Mouse (Mus musculus) macrophage (primary cell): Measurements from ENCODE around the gene Gtf2ird1. TPM values are rescaled to one million over a fixed set of nuclear protein-coding genes. Genes with fewer than 3 reads are reported as not detected.
"Not testable (repeated sequence)": the region's sequence is repeated elsewhere in the genome, so short reads cannot be mapped to it uniquely, and the experiment has no call there.

Experiments used
- H3K27ac ChIP-seq: fragments of 350-480 bp; formaldehyde crosslinking; 2 replicates; pipeline ENCODE4 v1.9.0; 2021
- H3K36me3 ChIP-seq: fragments of 350-480 bp; formaldehyde crosslinking; 2 replicates; pipeline ENCODE4 v1.9.0; 2021; ENCODE audit errors: inconsistent target
- H3K4me3 ChIP-seq: fragments of 350-480 bp; formaldehyde crosslinking; 2 replicates; pipeline ENCODE4 v1.9.0; 2021; ENCODE audit errors: inconsistent target
- H3K79me2 ChIP-seq: fragments of 350-480 bp; formaldehyde crosslinking; 2 replicates; pipeline ENCODE4 v1.9.0; 2021; ENCODE audit errors: inconsistent target
- WGBS: methylation state at CpG from one replicate; pipeline ENCODE4 v1.1.7; 2026; ENCODE audit warnings: inconsistent platforms; ENCODE audit not compliant: missing documents; 5-methylcytosine and 5-hydroxymethylcytosine counted together
- polyA plus RNA-seq: library from polyadenylated mRNA; stranded (reverse); fragments of 250-400 nt; gene quantifications from 3 replicates; pipeline ENCODE4 v1.2.4, GENCODE M21; 2018; ENCODE audit warnings: inconsistent platforms

The Gtf2ird1 gene
- polyA plus RNA-seq, 1 experiment from 2014 or later: 12.1 TPM

DNA sequence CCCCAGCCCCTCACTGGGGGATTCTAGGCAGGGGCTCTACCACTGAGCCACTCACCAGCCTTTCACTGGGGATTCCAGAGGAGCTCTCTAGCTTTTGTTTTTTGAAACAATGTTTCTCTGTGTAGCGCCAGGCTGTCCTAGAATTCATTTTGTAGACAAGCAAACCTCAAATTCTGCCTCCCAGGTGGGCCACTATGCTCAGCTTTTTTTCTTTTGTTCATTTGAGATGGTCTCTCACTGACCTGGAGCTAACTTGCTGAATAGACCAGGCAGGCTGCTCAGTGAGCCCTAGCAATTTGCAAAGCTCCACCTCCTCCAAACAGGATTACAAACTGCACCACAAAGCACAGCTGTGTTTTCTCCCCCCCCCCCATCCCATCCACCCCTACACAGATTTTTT, 81.3 kb downstream of the Gtf2ird1 start:
- 90% methylated on average over 1 of the region's 1 CpGs for WGBS
- Histone ChIP-seq H3K27ac (no peak overlapping the region), H3K36me3 (no peaks in the 10 kb centered on the region), H3K79me2 (no peaks in the 10 kb centered on the region), H3K4me3 (no peak overlapping the region)

DNA sequence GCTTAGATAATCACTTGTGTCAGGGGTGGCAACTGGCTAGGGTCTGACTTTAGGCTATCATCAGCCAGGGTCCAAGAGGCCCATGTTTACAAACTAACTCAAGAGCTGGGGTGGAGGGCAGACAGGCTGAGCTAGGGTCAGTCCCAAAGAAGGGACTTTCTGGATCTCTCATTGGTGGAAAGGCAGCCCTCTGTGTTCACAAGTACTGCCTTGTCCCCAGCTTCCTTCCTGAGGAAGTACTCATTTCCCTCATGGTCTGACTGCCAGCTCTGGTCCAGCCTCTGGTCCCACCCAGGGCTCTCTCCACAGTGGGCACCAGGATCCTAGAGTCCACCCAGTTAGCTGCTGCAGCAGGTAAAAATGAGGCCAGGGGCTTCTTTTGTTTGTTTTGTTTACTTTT, 82.0 kb downstream of the Gtf2ird1 start:
- peak overlapping the region; percentile 44 for H3K27ac ChIP-seq
- no peaks in the 10 kb centered on the region for H3K79me2 ChIP-seq
- no peak overlapping the region for H3K4me3 ChIP-seq
- H3K36me3 ChIP-seq: no peaks in the 10 kb centered on the region

DNA sequence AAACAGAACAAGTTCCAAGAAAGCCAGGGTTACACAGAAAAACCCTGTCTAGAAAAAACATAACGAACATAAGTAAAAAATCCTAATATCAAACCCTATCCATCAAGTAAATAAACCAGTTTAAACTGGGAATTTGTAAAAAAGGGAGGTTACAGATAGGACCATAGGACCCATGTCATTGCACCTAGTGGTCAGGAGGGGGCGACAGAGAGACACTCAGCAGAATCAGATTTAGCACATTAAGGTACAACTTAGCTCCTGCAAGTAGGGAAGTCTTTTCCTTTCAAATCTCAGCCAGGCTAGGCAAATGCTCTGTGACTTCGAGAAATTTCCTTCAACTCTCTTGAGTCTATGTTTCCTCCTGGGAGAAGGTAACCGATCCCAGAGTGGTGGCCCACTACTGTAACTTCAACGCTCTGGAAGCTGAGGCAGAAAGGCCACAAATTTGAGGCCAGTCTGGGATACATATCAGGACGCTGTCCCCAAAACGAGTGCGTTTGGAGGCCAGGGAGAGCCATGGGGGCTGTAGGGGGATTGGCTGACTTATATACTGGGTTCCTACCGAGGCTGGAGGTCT, 82.5 kb downstream of the Gtf2ird1 start:
- WGBS: 41% methylated on average over 9 of the region's 9 CpGs
- Histone ChIP-seq H3K36me3 (no peaks in the 10 kb centered on the region), H3K79me2 (no peaks in the 10 kb centered on the region), H3K4me3 (no peak overlapping the region), H3K27ac (peak overlapping the region; percentile 44)

DNA sequence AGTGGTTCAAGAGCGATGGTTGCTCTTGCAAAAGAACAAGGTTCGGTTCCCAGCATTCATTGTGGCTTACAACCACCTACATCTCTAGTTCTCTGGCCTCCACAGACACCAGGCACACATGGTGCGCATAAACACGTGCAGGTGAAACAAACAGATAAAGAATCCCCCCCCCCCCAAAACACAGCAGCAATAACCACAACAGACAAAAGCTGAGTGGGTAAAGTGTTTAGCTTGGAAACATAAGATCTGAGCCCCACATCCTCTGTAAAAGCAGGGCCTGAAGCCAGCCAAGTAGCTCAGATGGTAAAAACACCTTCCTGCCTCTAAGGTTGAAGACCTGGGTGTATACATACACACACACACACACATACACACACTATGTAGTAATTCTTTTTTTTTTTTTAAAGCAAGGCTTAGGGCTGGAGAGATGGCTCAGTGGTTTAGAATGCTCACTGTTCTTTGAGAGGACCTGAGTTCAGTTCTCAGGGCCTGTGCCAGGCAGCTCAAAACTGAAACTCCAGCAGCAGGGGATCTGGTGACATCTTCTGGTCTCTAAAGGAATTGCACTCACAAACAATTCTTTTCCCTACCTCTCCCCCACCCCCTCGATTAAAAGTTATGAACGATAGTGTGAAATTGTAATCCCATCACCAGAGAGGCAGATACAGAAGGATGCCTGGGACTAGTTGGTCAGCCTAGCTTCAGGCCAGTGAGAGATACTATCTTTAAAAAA, 83.4 kb downstream of the Gtf2ird1 start:
- H3K4me3 ChIP-seq: no peak overlapping the region
- H3K27ac ChIP-seq: no peak overlapping the region
- H3K36me3 ChIP-seq: no peaks in the 10 kb centered on the region
- H3K79me2 ChIP-seq: no peaks in the 10 kb centered on the region
- 96% methylated on average over 6 of the region's 6 CpGs for WGBS

DNA sequence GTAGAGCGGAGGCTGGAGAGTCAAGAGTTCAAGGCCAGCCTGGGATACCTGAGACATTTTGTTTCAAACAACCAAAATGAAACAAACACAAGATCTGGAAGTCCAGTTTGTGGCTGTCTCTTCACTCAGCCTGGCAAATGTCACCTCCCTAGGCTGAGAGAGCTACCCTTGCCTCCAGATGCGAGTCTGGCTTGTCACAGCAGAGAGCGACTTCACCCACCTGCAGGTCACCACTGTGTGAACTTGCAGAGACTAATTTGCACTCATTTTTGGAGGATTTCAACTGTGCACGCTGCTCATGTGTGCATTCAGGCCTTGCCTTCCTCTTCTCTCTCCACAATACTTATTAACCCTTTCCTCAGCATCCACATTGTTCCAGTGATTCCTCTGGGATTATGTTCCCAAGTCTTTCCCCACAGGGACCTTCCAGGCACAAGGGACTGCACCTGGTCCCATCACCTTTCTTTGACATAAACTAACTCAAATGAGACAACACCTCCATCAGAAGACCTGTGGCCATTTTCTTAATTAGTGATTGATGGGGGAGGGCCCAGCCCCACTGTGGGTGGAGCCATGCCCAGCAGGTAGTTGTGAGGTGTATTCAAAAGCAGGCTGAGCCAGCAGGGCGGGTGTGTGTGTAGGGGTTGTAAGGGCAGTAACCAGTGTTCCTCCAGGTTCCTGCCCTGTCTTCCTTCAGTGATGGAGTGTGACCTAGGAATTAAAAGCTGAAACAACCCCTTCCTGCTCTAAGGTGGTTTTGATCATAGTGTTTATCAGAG, 84.8 kb downstream of the Gtf2ird1 start:
- no peak overlapping the region for H3K27ac ChIP-seq
- no peaks in the 10 kb centered on the region for H3K36me3 ChIP-seq
- 89% methylated on average over 5 of the region's 5 CpGs for WGBS
- H3K79me2 ChIP-seq: no peaks in the 10 kb centered on the region
- H3K4me3 ChIP-seq: no peak overlapping the region

DNA sequence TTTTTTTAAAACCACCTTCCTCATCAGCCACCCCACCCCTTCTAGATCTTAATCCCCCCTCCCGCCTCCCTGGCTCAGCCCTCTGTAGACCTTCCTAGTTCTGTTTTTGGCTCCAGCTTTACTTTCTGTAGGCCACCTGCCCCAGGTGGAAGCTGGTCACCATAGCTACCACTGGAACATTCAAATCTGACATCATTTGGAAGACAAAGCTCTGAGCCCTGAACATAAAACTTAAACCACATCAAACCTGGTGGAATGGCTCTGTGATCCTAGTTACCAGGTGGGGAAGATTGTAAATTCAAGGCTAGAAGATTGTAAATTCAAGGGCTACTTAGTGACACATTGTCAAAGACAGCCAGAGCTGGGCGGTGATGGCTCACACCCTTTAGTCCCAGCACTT, 85.7 kb downstream of the Gtf2ird1 start:
- 86% methylated on average over 2 of the region's 2 CpGs for WGBS
- no peaks in the 10 kb centered on the region for H3K36me3 ChIP-seq
- no peaks in the 10 kb centered on the region for H3K79me2 ChIP-seq
- H3K27ac ChIP-seq: no peak overlapping the region
- no peak overlapping the region for H3K4me3 ChIP-seq

DNA sequence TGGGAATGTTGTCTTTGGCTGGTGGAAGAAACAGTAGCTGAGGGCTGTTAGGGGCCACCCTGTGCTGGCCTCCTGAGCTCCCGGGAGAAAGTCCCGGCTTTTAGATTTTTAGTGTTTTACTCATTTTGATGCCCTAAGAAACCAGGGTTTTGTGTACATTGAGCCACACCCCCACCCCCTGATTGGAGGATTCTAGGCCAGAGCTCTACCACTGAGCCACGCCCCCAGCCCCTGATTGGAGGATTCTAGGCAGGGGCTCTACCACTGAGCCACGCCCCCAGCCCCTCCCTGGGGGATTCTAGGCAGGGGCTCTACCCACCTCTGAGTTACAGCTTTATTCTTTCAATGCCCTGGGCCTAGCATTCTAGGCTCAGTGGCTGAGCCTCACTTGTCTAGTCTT, 97.4 kb downstream of the Gtf2ird1 start:
- no peak overlapping the region for H3K4me3 ChIP-seq
- no peaks in the 10 kb centered on the region for H3K79me2 ChIP-seq
- H3K36me3 ChIP-seq: no peaks in the 10 kb centered on the region
- H3K27ac ChIP-seq: no peak overlapping the region
- 94% methylated on average over 4 of the region's 4 CpGs for WGBS

DNA sequence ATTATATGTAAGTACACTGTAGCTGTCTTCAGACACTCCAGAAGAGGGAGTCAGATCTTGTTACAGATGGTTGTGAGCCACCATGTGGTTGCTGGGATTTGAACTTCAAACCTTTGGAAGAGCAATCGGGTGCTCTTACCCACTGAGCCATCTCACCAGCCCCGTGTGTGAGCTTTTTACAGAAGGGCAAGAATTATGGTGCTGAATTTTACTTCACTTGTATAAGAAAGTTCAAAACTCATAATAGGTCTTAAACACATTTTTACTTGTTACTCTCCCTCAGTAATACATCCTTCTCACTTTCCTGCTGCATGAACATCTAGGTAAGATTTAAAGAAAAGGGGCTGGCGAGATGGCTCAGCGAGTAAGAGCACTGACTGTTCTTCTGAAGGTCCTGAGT, 101.1 kb downstream of the Gtf2ird1 start:
- H3K4me3 ChIP-seq, H3K36me3 ChIP-seq, H3K27ac ChIP-seq, H3K79me2 ChIP-seq: not testable (repeated sequence)
- WGBS: 89% methylated on average over 4 of the region's 4 CpGs

DNA sequence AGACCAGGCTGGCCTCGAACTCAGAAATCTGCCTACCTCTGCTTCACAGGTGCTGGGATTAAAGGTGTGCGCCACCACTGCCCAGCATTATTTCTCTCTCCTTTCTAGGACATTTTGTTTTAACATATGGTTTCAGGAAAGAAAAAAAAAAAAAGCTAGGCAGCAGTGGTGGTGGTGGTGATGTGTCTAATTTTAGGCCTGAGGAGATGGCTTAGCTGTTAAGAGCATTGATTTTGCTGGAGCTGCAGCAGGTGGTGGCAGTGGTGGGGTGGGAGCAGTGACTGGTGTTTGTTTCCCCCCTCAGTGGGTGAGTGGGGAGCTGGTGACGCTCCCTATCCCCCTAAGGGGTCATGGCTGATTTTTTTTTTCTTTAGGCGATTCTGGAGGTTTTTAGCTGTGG, 103.4 kb downstream of the Gtf2ird1 start:
- no peaks in the 10 kb centered on the region for H3K79me2 ChIP-seq
- H3K36me3 ChIP-seq: no peaks in the 10 kb centered on the region
- no peak overlapping the region for H3K4me3 ChIP-seq
- peak overlapping the region; percentile 15; the same call in 1 of the 2 replicates for H3K27ac ChIP-seq
- 84% methylated on average over 4 of the region's 4 CpGs for WGBS

DNA sequence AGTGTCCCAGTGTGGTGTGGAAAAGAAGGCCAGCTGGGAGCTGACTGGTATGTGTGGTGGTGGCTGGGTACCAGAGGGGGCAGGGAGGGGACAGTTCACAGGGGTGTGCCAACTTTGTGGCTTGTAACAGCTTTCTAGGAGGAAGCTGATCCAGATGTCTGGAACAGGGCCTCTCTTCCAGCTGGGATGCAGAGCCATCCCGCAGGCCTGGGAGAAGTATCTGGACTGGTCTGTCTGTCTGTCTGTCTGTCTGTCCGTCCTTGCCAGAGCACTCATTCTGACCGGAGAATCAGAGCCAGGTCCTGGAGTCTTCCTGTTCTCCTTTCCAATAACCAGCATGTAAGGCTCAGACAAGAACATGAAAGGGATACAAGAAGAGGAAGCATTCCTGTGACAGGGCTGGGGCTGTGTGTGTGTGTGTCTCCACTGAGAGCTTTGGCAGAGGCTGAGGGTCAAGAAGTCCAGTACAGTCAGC, 104.0 kb downstream of the Gtf2ird1 start:
- WGBS: 10% methylated on average over 3 of the region's 3 CpGs
- H3K27ac ChIP-seq: peak overlapping the region; percentile 52
- H3K79me2 ChIP-seq: no peaks in the 10 kb centered on the region
- no peaks in the 10 kb centered on the region for H3K36me3 ChIP-seq
- H3K4me3 ChIP-seq: no peak overlapping the region

DNA sequence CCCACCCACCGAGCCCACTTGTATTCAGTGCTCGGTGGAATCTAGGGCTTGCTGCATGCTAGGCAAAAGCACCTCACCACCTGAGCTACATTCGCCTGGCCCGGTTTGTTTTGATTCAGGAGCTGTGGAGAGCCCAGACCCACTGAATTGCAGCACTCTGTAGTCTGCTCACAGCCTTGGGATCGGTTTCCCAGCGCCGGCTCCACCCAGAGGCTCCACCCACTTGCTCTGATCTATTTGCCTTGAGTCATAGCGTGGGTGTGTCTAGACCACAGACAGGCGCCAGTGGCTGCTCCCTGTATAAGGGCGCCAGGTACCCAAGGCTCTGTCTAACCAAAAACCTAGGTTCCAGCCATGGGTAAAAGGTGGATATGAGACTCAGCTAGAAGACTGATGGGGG, 105.9 kb downstream of the Gtf2ird1 start:
- no peak overlapping the region for H3K27ac ChIP-seq
- H3K79me2 ChIP-seq: no peaks in the 10 kb centered on the region
- 17% methylated on average over 10 of the region's 10 CpGs for WGBS
- H3K36me3 ChIP-seq: no peaks in the 10 kb centered on the region
- H3K4me3 ChIP-seq: no peak overlapping the region

DNA sequence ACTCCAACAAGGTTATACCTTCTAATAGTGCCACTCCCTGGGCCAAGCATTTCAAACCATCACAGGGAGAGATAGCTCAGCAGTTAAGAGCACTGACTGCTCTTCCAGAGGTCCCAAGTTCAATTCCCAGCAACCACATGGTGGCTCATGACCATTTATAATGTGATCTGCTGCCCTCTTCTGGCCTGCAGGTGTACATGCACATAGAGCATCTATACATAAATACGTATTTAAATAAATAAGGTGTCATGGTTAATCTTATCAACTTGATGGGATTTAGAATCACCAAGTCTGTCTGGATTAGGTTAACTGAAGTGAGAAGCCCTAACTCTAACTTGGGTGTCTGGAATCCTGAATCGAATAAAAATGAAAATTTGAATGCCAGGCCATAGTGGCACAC, 109.5 kb downstream of the Gtf2ird1 start:
- 94% methylated on average over 2 of the region's 2 CpGs for WGBS
- Histone ChIP-seq H3K36me3 (no peaks in the 10 kb centered on the region), H3K4me3 (no peak overlapping the region), H3K27ac (no peak overlapping the region), H3K79me2 (no peaks in the 10 kb centered on the region)

DNA sequence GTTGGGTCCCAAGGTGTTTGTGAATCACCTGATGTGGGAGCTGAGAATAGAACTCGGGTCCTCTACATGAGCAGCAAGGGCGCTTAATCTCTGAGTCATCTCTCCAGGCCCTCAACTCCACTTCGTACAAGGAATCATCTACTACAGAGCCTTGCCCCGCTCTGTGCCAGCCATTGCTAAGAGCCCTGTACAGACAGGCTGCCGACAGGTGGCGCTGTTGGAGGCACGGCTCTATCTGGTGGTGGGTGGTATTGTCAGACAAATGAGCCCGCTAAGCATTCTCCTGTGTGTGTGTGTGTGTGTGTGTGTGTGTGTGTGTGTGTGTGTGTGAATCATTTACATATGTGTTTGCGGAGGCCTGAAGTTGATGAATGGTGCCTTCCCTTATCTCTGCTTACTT, 111.1 kb downstream of the Gtf2ird1 start:
- H3K4me3 ChIP-seq: no peak overlapping the region
- H3K79me2 ChIP-seq: no peaks in the 10 kb centered on the region
- WGBS: 90% methylated on average over 9 of the region's 9 CpGs
- no peak overlapping the region for H3K27ac ChIP-seq
- H3K36me3 ChIP-seq: no peaks in the 10 kb centered on the region

DNA sequence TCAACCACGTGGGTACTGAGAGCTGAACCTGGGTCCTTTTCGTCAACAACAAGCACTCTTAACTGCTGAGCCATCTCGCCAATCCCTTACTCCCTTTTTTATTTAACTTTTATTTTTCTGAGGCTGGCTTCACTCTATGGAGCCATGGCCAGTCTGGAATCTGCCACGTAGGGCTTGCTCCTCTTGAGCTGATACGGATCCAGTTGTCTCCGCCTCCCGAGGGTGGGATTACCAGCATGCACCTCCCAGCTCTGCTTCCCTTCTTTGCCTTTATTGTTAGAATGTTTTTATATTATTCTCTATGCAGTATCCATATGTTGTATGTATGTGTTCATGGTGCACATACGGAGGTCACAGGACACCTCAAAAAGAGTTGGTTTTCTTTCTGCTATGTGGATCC, 112.4 kb downstream of the Gtf2ird1 start:
- H3K27ac ChIP-seq: no peak overlapping the region
- no peak overlapping the region for H3K4me3 ChIP-seq
- no peaks in the 10 kb centered on the region for H3K79me2 ChIP-seq
- WGBS: 89% methylated on average over 8 of the region's 8 CpGs
- no peaks in the 10 kb centered on the region for H3K36me3 ChIP-seq

DNA sequence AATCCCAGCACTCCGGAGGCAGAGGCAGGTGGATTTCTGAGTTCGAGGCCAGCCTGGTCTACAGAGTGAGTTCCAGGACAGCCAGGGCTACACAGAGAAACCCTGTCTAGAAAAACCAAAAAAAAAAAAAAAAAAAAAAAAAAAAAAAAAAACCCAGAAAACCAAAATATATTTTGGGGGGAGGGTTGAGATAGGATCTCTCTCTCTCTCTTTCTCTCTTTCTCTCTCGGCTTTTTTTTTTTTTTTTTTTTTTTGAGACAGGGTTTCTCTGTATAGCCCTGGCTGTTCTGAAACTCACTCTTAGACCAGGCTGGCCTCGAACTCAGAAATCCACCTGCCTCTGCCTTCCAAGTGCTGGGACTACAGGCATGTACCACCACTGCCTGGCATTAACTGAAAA, 113.0 kb downstream of the Gtf2ird1 start:
- H3K79me2 ChIP-seq, H3K27ac ChIP-seq, H3K36me3 ChIP-seq, H3K4me3 ChIP-seq: not testable (repeated sequence)
- 100% methylated on average over 1 of the region's 4 CpGs for WGBS
